In genomic region chr2:117309046-117309445, GRCm38 (mm10) we compare ENCODE assay signal across 18 mouse cellular contexts.
"Had no signal": no experiment of that assay in that cellular context is flagged by ENCODE, and none has a peak within 500 bp of the region (broad histone marks: within the 10 kb centered on the region; RNA-seq: fewer than 3 reads in every experiment).

No protein-coding gene starts in this region.

- H3K4me3 ChIP-seq: midbrain, embryonic 10.5 days; midbrain, embryonic 12.5 days; myocyte; neural tube, embryonic 13.5 days; neural tube, embryonic 15.5 days had no signal

- H3K27ac ChIP-seq: midbrain, embryonic 10.5 days; midbrain, embryonic 12.5 days; neural tube, embryonic 13.5 days; neural tube, embryonic 15.5 days had no signal

- DNase-seq: lung, adult 18-20 months; lung, embryonic 14.5 days; lung, postnatal 10 days; lung, postnatal 4 days; midbrain, embryonic 14.5 days; retina, postnatal 1 day; right cerebral cortex, adult 18-20 months; right cerebral cortex, postnatal 25 days; right cerebral cortex, postnatal 4 days; spleen, adult 18-20 months; thymus, adult 18-20 months; thymus, postnatal 14 days; thymus, postnatal 36 days had no signal
